Mouse (Mus musculus) G1E (cell line): ENCODE measurements around the gene Angpt4.

Experiments used
- CTCF ChIP-seq: IDR thresholded peaks from 2 replicates; pipeline ENCODE4 v1.5.1; 2012; ENCODE audit warnings: low read depth, low read length, inconsistent platforms, mixed read lengths
- GATA1 ChIP-seq: IDR thresholded peaks from 2 replicates; pipeline ENCODE4 v1.6.1; 2012; ENCODE audit warnings: borderline replicate concordance, low read length, inconsistent platforms, mixed read lengths
- TAL1 ChIP-seq: conservative IDR thresholded peaks from 2 replicates; pipeline ENCODE4 v1.6.1; 2012; ENCODE audit warnings: low read depth, low read length, inconsistent platforms, mixed read lengths

DNA sequence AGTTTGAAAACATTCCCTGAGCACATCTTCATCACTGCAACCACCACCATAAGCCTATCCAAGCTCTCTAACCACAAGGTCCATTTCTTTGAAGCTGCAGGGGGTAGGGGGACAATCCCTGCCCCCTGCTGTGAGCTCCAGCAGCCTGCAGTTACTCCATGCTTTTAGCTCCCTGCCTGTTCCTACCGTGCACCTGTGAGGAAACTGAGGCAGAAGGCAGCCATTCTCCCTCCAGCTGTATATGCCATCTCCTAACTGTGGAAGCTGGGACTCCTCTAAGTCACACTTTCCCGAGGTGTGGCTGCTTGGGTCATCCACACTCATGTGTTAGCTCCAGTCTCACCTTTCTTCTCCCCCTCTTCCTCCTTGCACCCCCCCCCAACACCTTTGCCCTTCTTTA, 4.1 kb downstream of the Angpt4 start:
- TF ChIP-seq GATA1 (no peak), CTCF (no peak), TAL1 (no peak)
